Mouse (Mus musculus) neural tube, embryonic 13.5 days (tissue): Measurements from ENCODE around the gene Plcb4. TPM values are rescaled to one million over a fixed set of nuclear protein-coding genes. Genes with fewer than 3 reads are reported as not detected.

Experiments used
- ATAC-seq: fragments of 200-750 bp; cut with Nextera tagmentation; 2 replicates; pipeline ENCODE4 v1.8.0; 2017; ENCODE audit warnings: low read depth, mild to moderate bottlenecking, moderate TSS enrichment, moderate library complexity
- H3K27ac ChIP-seq: fragments of 300-500 bp; sonication (generic); replicated peaks from 2 replicates; pipeline ENCODE4 v1.5.1; 2015; ENCODE audit warnings: moderate library complexity, mild to moderate bottlenecking, inconsistent platforms
- H3K27me3 ChIP-seq: fragments of 300-500 bp; sonication (generic); 2 replicates; pipeline ENCODE4 v1.6.1; 2015; ENCODE audit warnings: mild to moderate bottlenecking, inconsistent platforms
- H3K36me3 ChIP-seq: fragments of 300-500 bp; sonication (generic); 2 replicates; pipeline ENCODE4 v1.6.1; 2015; ENCODE audit warnings: mild to moderate bottlenecking, inconsistent platforms
- H3K4me1 ChIP-seq: fragments of 300-500 bp; sonication (generic); replicated peaks from 2 replicates; pipeline ENCODE4 v1.6.1; 2015; ENCODE audit warnings: inconsistent platforms
- H3K4me2 ChIP-seq: fragments of 300-500 bp; sonication (generic); 2 replicates; pipeline ENCODE4 v1.6.1; 2015; ENCODE audit warnings: inconsistent platforms, mild to moderate bottlenecking, moderate library complexity
- H3K4me3 ChIP-seq: fragments of 300-500 bp; sonication (generic); 2 replicates; pipeline ENCODE4 v1.5.1; 2015; ENCODE audit warnings: mild to moderate bottlenecking, inconsistent platforms
- H3K9ac ChIP-seq: fragments of 300-500 bp; sonication (generic); 2 replicates; pipeline ENCODE4 v1.6.1; 2015; ENCODE audit warnings: moderate library complexity, mild to moderate bottlenecking, inconsistent platforms
- H3K9me3 ChIP-seq: fragments of 300-500 bp; sonication (generic); 2 replicates; pipeline ENCODE4 v1.6.1; 2016; ENCODE audit warnings: inconsistent platforms
- WGBS: fragments of 180-500 bp; shearing (Covaris S2); methylation state at CpG from one replicate; pipeline ENCODE4 v1.1.7; 2015; 5-methylcytosine and 5-hydroxymethylcytosine counted together
- polyA plus RNA-seq: library from polyadenylated mRNA; unstranded; fragments of >200 nt; fragmentation: Nextera tagmentation; extraction: Ambion mirVana; gene quantifications from 2 replicates; pipeline ENCODE4 v1.2.1, GENCODE M21; 2015

Plcb4 gene
- polyA plus RNA-seq, 1 experiment from 2014 or later = 38.2 TPM

DNA sequence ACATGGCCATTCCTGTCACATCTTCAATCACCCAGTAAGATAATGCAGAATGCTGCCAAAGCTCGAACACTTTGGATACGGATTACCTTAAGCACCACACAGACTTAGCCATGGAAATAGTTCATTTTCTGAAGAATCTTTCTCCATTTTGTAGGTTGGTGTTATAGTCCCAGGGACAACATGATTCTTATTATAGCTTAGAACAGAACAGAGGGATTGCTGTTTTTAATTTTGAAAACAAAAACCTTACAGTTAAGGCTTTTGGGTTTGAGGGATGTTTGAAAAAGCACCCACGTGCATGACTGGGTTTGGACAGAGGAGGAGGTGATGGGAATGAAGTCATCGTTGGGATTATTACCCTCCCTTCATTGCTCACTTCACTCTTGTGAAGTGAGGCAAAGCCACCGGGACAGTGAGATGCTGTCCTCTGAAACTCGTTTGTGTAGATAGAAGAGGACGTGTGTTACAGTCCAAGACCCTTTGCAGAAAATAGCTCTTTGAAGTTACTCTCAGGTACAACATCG is 18.2 kb downstream of the Plcb4 start:
- Histone ChIP-seq H3K4me3 (no peak overlapping the region), H3K27ac (no peak overlapping the region), H3K36me3 (no peaks in the 10 kb centered on the region), H3K9ac (no peak overlapping the region), H3K27me3 (no peaks in the 10 kb centered on the region), H3K4me1 (peaks cover 10% of the 10 kb centered on the region; the same call in 1 of the 2 replicates), H3K4me2 (no peak overlapping the region), H3K9me3 (no peaks in the 10 kb centered on the region)
- no peak for ATAC-seq
- WGBS = 70% methylated on average over 8 of the region's 8 CpGs

DNA sequence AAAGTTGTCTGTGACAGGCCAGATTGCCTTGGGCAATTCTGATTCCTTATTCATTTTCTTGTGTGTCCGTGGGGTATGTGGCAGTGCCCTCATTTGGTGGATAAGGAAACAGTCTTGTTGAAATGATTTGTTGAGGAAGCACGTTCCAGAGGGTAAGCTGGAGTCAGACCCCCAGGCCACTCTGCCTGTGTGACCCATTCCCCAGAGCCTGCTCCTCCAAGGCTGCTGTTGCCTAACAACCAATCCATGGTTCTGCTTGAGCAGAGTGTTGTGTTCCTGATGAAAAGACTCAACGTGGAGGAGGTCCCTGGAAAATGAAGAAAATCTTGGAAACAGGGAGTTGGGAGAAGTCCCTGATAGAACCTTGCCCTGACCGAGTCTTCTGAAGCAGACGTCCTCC is 18.8 kb downstream of the Plcb4 start:
- Histone ChIP-seq H3K9me3 (no peaks in the 10 kb centered on the region), H3K4me1 (peaks cover 10% of the 10 kb centered on the region; the same call in 1 of the 2 replicates), H3K4me3 (no peak overlapping the region), H3K27me3 (no peaks in the 10 kb centered on the region), H3K27ac (no peak overlapping the region), H3K9ac (no peak overlapping the region), H3K4me2 (no peak overlapping the region), H3K36me3 (no peaks in the 10 kb centered on the region)
- 61% methylated on average over 5 of the region's 5 CpGs for WGBS
- no peak for ATAC-seq

DNA sequence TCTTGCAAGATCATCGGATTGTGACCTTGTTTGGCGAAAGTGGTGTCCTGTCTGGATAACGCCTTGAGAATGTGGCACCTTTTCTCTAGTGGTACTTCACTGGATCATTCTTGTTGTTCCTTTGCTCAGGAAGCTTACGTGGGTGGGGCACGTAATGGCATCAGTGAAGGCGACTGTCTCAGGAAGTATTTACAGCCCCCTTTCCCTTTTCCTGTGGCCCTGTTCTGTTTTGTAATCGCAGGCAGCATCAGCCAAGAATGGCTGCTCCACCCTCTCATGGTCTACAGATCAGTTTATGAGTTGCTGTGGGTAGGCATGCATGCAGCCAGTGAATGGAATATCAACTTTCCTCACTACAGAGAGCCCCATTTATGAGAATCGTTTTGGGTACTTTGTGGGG is 21.2 kb downstream of the Plcb4 start:
- Histone ChIP-seq H3K4me2 (no peak overlapping the region), H3K9me3 (no peaks in the 10 kb centered on the region), H3K4me3 (no peak overlapping the region), H3K4me1 (peaks cover 10% of the 10 kb centered on the region; the same call in 1 of the 2 replicates), H3K36me3 (no peaks in the 10 kb centered on the region), H3K27me3 (no peaks in the 10 kb centered on the region), H3K9ac (no peak overlapping the region), H3K27ac (no peak overlapping the region)
- WGBS = 78% methylated on average over 8 of the region's 8 CpGs
- no peak for ATAC-seq

DNA sequence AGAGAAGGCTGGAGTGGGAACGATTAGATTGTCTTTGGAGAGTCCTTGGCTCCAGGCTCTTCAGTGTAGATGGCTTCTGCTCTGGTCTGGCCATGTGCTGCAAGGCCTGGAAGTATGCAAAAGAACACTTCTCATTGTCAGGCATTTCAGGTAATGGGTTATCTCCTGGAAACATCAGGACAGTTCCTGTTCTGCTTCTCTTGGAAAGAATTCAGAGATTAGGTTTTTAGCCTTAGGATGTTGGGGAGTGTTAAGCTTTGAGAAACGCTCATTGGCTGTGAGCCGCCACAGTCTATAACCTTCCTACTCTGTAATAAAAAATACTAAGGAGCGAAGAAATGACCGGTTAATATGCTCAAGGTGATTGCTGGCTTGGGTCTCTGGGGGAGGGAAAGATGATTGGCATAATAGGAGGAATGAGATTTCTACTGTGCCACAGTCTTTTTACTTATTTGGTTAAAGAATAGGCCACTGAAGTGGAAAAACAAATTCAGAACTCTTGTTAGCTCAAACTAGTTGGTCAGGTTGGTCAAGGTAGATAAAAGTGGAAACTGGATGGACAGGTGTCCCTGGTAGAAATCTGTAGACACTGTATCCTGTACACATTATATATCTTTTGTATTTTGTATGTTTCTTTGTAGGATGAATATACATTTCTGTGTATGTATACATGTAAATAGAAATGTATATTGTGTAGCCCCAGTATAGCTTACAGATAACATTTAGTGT is 21.8 kb downstream of the Plcb4 start:
- Histone ChIP-seq H3K9ac (no peak overlapping the region), H3K4me2 (no peak overlapping the region), H3K4me1 (peaks cover 10% of the 10 kb centered on the region; the same call in 1 of the 2 replicates), H3K27ac (no peak overlapping the region), H3K36me3 (no peaks in the 10 kb centered on the region), H3K4me3 (no peak overlapping the region), H3K27me3 (no peaks in the 10 kb centered on the region), H3K9me3 (no peaks in the 10 kb centered on the region)
- 85% methylated on average over 5 of the region's 5 CpGs for WGBS
- no peak for ATAC-seq

DNA sequence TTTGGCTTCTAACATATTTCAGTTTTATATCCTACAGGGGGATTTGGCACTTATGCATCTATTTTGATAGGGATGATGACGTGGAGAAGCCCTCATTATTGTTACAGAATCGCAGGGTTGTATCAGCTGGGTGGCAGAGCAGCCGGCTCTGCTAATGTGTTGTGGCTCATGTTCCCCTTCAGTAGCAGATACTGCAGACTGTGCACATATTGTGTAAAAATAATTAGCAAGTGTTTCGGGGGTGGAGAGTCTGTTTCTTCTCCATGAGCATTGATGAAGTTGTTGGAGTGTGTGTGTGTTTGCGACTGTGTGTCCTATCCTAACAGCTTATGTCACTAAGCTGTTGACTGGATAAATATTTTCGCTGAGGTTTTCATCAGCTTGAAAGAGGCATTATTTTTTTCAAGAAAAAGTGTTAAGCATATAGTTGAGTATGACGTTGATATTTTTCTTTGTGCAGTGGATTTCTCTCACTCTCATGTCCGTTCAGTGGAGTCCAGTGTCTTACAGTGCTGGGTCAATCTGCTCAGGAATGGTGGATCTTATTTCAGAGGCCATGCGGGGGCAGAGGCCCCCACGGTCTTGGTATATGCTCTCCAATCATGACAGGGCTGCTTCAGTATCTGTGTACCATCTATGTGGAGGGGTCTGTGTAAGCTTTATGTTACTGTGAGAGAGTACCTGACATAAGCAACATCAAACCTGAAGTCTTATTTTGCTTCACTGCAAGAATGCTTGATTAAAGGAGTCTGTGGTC is 25.1 kb downstream of the Plcb4 start:
- no peak overlapping the region for H3K4me2 ChIP-seq
- H3K27me3 ChIP-seq = no peaks in the 10 kb centered on the region
- H3K9me3 ChIP-seq = no peaks in the 10 kb centered on the region
- no peak for ATAC-seq
- H3K4me1 ChIP-seq = no peaks in the 10 kb centered on the region
- no peak overlapping the region for H3K9ac ChIP-seq
- H3K4me3 ChIP-seq = no peak overlapping the region
- no peaks in the 10 kb centered on the region for H3K36me3 ChIP-seq
- no peak overlapping the region for H3K27ac ChIP-seq
- 78% methylated on average over 10 of the region's 10 CpGs for WGBS

DNA sequence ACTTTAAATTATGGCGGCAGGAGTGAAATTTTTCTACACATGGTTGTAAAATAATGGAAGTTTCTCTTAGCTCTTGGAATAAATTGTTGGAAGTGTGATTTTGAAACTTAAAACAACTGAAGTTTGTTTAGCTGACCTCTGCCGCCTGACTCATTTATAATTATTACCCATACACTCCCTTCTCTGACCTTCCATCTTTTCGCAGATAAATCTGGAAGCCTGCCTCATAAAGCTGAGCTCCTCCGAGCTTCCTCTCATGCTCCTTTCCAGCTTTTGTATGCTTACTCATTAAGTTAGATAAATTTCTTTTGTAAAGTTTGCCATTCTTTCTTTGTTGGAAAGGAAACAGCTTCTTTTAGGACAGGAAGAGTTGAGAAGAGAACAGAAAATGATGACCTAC is 27.9 kb downstream of the Plcb4 start:
- H3K27me3 ChIP-seq = no peaks in the 10 kb centered on the region
- no peaks in the 10 kb centered on the region for H3K9me3 ChIP-seq
- ATAC-seq = no peak
- no peak overlapping the region for H3K9ac ChIP-seq
- no peaks in the 10 kb centered on the region for H3K36me3 ChIP-seq
- H3K4me2 ChIP-seq = no peak overlapping the region
- 83% methylated on average over 4 of the region's 4 CpGs for WGBS
- H3K4me3 ChIP-seq = no peak overlapping the region
- no peak overlapping the region for H3K27ac ChIP-seq
- H3K4me1 ChIP-seq = no peaks in the 10 kb centered on the region

DNA sequence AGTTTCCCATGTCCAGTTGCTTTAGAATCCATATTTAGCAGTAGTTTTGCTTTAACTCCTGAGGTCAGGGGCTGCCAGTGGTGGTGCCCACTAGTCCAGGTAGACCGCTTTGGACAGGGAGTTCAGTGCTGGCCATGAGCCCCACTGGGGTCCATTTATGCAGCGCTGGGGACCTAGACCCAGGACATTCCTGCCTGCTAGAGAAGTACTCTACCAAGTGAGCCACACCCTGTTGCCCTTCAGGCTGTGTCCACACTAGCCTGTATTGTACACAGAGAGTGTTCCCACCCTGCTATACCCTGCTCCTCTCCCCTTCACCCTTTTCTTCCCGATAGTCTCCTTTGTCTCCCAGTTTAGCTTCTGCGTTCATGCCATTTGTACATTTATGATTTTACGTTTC is 28.8 kb downstream of the Plcb4 start:
- no peak overlapping the region for H3K27ac ChIP-seq
- H3K9ac ChIP-seq = no peak overlapping the region
- H3K4me1 ChIP-seq = peaks cover 2% of the 10 kb centered on the region; the same call in 1 of the 2 replicates
- H3K27me3 ChIP-seq = no peaks in the 10 kb centered on the region
- H3K9me3 ChIP-seq = no peaks in the 10 kb centered on the region
- 85% methylated on average over 5 of the region's 5 CpGs for WGBS
- ATAC-seq = no peak
- no peak overlapping the region for H3K4me2 ChIP-seq
- no peaks in the 10 kb centered on the region for H3K36me3 ChIP-seq
- no peak overlapping the region for H3K4me3 ChIP-seq

DNA sequence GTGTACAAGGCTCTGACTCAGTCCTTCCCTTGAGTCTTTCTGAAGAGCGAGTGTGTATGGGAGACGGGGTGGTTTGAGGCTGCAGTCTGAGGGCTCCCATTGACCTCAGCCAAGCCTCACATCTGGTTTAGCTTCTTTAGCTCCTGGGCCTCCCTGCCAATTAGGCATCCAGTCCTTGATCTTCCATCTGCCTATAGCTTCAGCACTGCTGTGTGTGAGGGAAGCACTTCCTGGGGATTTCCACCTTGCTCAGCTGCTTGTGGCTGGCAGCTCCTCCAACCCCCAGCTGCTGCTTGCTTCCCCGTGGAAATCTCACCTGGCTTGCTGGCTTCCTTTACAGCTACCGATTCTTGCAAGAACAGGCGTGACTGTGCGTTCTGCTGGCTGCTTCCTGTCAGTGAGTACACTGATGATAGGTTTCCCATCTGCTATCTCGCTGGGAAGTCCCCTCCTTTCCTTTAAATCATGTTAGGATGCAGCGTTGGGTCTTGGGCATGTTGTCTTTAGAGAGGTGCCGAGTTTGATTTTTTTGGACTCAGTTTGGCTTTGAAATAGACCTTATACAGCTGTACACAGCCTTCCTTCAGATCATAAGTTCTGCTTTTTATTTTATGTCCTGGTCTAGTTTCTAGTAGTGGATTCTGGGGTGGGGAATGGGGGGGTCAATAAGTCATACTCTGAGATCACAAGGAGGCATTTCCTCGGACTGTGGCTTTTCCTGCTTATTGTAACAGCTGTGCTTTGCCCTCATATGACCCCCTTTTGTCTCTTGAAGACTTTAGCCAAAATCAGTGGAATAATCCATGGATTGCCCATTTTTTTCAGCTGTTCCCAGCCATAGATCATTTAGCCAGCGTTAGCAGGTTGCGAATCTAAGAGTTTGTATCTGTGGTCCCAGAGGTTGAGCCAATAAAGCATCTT is 34.0 kb downstream of the Plcb4 start:
- no peak for ATAC-seq
- no peak overlapping the region for H3K27ac ChIP-seq
- WGBS = 69% methylated on average over 12 of the region's 12 CpGs
- no peak overlapping the region for H3K4me3 ChIP-seq
- H3K4me2 ChIP-seq = no peak overlapping the region
- H3K36me3 ChIP-seq = no peaks in the 10 kb centered on the region
- H3K27me3 ChIP-seq = no peaks in the 10 kb centered on the region
- H3K4me1 ChIP-seq = peaks cover 10% of the 10 kb centered on the region; the same call in 1 of the 2 replicates
- no peak overlapping the region for H3K9ac ChIP-seq
- no peaks in the 10 kb centered on the region for H3K9me3 ChIP-seq

DNA sequence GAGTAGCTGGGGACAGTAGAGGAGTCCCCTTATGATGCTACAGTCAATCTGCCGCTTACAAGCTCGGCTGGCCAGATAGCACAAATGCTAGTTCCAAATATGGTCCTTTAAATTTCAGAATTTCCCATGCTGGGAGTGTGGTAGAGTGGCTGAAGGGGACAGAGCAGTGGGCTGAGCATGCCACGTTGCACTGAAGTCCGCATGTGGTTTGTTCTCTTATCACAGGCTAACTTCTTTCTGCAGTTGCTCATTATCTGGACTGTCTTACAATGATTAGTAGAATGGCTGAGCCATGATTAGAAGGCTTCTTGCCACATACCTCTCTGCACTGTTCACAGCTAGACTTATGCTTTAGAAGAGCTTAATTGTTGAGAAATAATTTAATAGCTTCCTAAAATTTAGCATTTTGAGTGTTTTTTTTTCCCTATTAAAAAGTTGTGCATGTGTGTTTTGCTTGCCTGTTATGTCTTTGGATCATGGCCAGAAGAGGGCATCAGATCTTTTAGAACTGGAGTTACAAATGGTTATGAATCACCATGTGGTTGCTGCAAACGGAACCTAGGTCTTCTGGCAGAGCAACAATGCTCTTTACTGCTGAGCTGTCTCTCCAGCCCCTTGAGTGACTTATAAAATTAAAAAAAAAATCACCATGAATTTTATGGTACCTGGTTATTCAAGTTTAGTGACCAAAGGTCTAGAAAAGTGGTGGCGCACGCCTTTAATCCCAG is 42.0 kb downstream of the Plcb4 start:
- H3K36me3 ChIP-seq = no peaks in the 10 kb centered on the region
- no peak overlapping the region for H3K4me3 ChIP-seq
- ATAC-seq = no peak
- no peaks in the 10 kb centered on the region for H3K27me3 ChIP-seq
- no peak overlapping the region for H3K9ac ChIP-seq
- H3K27ac ChIP-seq = no peak overlapping the region
- WGBS = 92% methylated on average over 7 of the region's 7 CpGs
- no peaks in the 10 kb centered on the region for H3K9me3 ChIP-seq
- no peaks in the 10 kb centered on the region for H3K4me1 ChIP-seq
- H3K4me2 ChIP-seq = no peak overlapping the region

DNA sequence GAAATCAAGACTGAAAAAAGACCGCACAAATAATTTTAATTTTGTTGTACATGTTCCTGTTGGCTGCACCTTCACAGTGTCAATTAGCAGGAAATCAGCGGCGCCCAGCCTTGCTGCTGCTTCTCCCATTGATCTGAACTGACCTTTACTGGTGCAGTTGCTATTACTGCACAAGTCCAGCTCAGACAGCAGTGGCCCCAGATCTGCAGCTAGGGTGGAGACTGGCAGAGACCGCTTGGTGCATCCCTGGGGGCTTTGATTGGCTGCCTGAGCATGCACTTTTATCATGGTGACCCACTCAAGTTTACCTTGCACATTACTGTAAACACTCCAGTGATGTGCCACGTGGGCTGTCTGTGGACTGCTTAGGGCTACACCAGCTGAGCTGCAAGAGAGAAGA is 45.9 kb downstream of the Plcb4 start:
- peaks cover 6% of the 10 kb centered on the region; the same call in 1 of the 2 replicates for H3K4me1 ChIP-seq
- no peak for ATAC-seq
- no peaks in the 10 kb centered on the region for H3K9me3 ChIP-seq
- no peak overlapping the region for H3K4me2 ChIP-seq
- no peak overlapping the region for H3K27ac ChIP-seq
- no peaks in the 10 kb centered on the region for H3K36me3 ChIP-seq
- H3K4me3 ChIP-seq = no peak overlapping the region
- H3K27me3 ChIP-seq = no peaks in the 10 kb centered on the region
- no peak overlapping the region for H3K9ac ChIP-seq
- WGBS = 88% methylated on average over 5 of the region's 5 CpGs

DNA sequence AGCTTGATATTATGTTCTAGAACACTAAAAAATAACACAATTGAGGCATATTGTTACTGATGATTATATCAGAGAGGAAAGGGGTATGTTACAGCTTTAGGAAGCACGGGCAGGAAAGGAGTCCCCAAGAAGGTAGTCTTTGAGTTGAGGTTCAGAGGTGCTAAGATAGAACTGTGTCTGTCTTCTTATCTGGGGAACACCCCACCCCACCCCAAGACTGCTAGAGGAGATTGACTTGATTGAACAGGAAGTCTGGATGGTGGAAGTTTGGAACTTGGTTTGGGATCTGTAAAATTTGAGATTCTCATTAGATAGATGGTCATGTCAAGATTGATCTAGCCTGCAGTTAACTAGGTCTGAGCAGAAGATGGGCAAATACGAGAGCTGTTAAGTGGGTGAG is 48.5 kb downstream of the Plcb4 start:
- H3K27ac ChIP-seq = no peak overlapping the region
- H3K9me3 ChIP-seq = no peaks in the 10 kb centered on the region
- no peak overlapping the region for H3K9ac ChIP-seq
- no peak overlapping the region for H3K4me2 ChIP-seq
- peaks cover 24% of the 10 kb centered on the region for H3K4me1 ChIP-seq
- ATAC-seq = no peak
- H3K27me3 ChIP-seq = no peaks in the 10 kb centered on the region
- no peaks in the 10 kb centered on the region for H3K36me3 ChIP-seq
- H3K4me3 ChIP-seq = no peak overlapping the region
- 89% methylated on average over 2 of the region's 2 CpGs for WGBS
